Mouse (Mus musculus) R1 (cell line): ENCODE measurements around the gene Ros1.

Source experiments
- DNase-seq: peaks from one replicate; pipeline ENCODE4 v3.0.0-alpha.2; 2018; ENCODE audit warnings: low read depth, low spot score

Gene Ros1

DNA sequence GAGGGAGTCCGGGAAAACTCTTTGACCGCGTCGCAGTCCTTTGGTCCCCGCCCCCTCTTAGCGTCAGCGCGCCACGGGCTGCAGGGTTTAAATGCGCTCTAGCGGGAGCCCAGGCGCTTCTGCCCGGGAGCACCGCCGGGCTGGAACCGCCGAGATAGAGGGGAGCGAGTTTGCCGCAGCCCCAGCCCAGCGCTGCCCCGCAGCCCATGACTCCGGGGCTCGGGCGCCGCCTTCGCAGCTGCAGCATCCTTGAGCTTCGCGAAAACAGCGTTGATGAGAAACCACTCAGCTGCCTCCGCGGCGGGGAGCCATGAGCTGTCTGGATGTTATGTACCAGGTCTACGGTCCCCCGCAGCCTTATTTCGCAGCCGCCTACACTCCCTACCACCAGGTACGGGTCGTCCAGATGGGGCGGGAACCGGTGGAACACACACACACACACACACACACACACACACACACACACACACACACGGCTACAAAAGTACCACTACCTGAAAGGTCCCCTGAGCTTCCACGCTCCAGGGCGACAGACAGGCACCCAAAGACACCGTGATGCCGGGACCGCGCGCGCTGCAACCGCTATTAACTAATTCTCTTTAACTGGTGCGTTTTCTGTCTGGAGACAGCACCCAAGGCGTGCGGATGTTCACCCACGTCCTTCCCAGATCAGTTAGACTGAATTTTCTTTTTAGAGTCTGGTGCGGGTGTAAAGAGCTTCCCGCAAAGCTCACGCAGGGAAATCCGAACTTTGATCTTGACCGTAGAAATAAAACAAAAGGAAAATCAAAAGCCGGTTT, 172.4 kb downstream of the Ros1 start, which contains the start of gene Vgll2:
Vgll2 (plus strand) TSS at position 90 of the 800 bp plus-strand sequence.
- DNase-seq, result peak; percentile 64

DNA sequence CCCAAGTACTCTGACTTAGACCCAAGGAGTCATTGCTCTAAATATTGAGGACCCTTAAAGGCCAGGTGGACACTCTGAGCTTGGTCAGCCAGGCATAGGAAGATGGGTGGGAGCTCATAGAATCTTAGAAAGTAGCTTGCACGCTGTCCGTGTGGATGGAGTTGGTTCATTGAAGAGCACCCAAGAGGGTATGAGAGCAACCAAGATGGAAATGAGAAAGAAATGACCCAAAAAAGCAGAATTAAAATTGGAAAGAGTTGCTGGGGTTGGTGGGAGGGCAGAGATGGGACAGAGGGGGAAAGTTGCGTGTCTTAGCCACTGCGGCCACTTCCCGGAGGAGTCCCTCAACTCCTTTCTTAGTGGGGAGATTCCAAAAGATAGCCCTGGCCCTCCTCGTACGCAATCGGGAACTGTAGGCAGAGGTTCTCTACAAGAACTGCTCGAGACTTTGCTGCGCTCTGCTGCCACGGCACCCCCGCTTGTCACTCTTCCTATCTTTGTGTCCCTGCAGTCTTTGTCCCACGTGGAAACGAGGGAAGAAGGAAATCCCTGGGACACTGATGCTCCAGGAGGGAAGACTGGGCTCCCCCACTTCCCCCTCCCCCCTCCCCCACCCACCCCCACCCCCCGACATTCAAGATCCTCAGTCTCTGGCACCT, 173.2 kb downstream of the Ros1 start:
- DNase-seq, result peak; percentile 30

DNA sequence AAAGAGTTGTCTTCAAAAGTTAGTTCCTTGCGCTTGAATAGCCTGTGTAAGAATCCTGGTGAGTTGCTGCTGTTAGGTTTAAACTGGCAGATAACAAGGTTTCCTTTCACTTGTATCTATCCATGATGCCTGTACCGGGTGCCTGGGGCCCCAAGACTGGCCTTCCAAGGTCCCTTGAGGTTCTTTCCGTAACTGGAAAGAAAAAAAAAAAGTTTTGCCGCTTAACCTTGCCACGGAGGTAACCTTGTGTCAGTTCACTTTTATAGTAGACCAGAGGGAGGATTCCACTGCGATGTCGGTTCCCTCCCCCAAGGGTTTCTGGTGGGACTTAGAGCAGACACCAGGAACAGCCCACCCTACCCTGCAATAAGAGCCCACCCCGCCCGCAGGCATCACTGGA, 173.8 kb downstream of the Ros1 start:
- DNase-seq, result no peak

DNA sequence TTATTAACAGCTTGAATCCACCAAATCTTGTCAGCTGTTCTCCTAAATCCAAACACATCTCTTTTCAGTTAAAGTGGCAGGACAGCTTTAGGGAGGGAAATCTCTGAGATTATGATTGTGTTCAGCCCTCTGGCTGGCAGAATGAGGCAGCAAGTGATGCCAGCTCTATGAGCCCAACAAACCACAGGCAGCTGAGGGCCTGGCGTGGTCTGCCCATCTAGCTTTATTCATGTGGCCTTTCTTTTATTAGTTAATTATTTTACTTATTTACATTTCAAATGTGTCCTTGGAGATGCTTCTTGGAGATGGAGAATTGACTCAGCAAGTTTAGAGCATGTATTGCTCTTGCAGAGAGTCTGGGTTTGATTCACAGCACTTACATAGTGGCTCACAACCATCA, 176.6 kb downstream of the Ros1 start:
- no peak for DNase-seq
